Mouse (Mus musculus) fibroblast of lung, adult 2 months (primary cell): ENCODE data around the gene Nudcd3.

Source experiments
- DNase-seq: peaks from one replicate; pipeline ENCODE4 v3.0.0-alpha.2; 2011; ENCODE audit warnings: low read depth

The Nudcd3 gene

GRCm38 (mm10) chr11:6200087-6200569 is at the start of gene Nudcd3:
TSS of gene Nudcd3 (minus strand) at chr11:6200415.
- DNase-seq: peak; percentile 71

GRCm38 (mm10) chr11:6244707-6245106 is 44.5 kb upstream of the Nudcd3 start:
- no peak for DNase-seq

DNA sequence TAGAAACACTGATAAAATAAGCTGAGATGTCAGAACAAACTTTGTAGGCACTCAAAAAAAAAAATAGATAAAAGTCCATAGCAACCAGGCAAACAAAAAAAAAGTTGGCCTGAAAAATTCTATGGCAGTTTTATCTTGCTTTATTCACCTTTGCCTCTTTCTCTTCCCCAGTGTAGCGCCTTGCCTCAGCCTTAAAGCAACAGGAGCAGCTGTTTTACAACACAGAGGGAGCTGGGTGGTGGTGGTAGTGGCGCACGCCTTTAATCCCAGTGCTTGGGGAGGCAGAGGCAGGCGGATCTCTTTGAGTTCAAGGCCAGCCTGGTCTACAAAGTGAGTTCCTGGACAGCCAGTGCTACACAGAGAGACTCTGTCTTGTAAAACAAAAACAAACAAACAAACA is 32.8 kb upstream of the Nudcd3 start:
- no peak for DNase-seq

DNA sequence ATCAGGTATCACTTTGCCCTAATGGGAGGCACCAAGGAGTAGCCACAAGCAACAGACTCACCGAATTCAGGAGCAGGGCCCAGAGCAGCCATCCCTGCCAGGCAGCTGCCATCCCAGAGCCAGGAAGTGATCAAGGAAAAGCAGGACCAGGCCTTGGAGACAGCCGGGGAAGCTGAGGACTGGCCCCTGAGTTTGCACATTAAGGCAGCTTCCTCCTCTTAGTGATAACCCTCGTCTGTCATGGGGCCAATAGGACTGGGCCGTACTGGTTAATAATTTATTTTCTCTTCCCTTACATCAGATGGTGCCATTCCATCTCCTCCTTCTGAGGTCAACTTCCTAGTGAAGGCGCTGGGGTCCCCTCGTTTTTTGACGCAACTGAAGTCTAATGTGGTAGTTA is 29.8 kb upstream of the Nudcd3 start, which contains the start of gene Npc1l1:
Gene Npc1l1 (minus strand): TSS at position 132 of the 400 bp plus-strand sequence.
- no peak for DNase-seq

DNA sequence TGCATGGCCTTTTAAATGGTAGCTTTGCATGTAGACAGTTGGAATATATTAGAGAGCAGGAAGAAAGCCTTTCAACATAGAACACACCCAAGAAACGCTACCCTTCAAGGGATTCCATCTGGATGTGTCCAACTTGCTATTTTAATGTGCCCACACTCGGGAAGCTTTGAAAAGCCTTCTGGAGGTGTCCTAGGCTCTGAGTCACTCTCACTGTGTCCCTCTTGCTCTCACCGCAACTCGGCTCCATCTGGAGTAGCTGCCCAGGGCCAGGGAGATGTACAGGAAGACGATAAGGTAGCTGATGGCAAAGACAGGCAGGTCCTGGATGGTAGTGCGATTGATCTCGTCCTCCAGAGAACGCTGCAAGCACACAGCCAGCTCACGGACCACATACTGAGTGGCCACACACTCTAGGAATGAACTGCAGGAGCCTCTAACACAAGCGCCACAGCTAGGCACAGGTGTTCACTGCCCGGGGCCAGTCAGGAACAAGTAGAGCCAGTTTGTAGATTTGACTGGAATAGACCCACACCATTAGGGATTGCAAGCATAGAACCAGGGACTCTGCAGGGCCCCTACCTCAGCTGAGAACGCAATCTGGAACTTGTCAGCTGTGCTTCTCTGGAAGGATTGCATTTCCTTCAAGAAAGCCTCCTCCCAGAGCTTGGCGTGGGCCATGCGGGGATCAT is 24.5 kb upstream of the Nudcd3 start:
- no peak for DNase-seq

DNA sequence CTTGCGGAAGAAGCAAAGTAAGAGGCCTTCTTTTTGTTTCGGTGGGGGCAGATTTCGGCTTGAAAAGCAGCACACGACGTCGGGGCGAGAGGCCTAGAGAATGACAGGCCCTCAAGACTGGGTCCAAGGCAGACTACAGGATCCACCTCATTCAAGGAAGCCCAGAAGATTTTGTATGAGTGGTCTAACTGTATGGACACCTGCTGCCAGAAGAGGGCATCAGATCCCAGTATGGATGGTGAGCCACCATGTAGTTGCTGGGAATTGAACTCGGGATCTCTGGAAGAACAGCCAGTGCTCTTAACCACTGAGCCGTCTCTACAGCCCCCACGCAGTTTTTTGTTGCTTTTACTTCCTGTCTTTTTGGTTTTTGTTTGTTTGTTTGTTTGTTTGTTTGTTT is 22.0 kb upstream of the Nudcd3 start:
- no peak for DNase-seq

GRCm38 (mm10) chr11:6219967-6220366 is 19.8 kb upstream of the Nudcd3 start:
- DNase-seq: no peak

DNA sequence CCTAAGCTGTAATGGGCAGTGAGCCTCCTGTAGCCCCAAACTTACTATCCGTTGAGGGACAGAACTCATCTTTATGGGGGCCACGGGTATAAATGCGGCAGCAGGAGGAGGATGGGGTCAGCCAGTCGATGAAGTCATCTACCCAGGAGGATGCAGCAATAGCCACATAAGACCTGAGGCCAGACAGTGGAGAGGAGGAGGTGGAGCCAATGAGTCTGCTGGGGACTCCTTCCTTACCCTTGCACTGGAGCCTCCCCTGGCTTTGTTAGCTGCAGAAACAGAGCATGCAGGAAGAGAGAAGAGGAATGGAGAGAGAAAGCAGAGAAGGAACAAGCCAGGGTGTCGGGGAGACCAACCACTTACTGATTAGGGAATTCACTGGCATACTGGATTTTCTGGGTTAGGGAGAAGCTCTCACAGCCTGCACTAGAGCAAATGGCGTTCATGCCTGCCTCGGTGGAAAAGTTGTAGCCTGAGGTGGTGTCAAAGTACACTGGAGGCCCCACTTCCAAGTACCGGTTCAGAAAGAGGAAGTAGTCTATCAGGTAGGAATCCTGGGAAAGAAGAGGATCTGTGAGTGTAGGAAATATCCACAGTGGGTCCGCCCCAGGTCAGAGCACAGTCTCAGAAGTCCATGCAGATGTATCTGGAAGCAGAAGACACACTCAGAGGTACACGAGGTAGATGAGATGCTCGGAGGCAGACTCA is 18.1 kb upstream of the Nudcd3 start:
- DNase-seq: no peak

- DNase-seq: no peak
Observed at GRCm38 (mm10) chr11:6216834-6217233, 16.6 kb upstream of the Nudcd3 start.

DNA sequence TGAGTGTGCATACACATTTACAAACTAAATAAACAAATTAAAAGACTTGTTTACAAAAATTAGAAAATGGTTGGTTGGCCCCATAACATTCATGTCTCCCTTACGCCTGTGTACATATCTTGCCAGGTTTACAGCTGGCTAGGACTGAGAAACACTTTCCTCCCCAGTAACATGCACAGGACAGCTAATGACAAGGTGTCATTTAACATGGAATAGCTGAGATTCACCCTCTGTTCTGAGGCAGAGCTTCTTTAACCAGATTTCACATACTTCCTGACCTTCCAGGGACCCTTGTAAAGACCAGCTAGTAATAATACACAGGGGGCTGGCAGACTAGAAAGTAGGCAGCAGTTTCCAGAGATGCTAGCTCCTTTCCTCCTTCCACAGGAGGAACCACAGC is 7.9 kb upstream of the Nudcd3 start:
- DNase-seq: no peak

DNA sequence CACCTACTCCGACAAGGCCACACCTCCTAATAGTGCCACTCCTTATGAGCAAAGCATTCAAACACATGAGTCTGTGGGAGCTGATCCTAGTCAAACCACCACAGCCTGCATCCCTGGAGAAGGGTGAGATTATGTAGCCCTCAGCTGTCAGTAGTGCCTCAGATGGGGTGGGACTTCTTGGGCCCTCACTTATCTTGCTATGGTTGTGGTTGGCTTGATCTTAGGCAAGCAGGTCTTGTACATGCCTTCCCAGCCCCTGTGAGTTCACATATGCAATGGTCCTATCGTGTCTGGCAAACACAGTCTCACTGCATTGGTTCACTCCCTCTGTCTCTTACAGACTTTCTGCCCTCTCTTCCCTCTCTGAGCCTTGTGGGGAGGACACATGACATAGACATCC is 6.9 kb upstream of the Nudcd3 start:
- no peak for DNase-seq

DNA sequence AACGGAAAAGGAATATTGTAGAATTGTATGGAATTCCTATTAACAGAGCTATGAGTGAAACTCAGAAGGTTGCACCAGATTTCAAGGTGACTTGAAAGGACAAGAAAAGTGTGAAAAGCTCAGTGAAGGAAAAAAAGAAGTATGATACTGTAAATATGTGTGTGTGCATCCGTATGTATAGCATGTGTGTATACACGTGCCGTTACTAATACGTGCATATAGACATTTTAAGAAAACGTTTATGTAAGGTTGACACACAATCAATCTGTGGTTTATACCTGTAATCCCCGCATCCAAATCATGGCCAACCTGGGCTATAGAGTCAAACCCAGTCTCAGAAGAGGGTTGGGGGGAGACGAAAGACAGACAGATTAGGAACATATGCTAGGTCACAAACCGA is 355 bp upstream of the Nudcd3 start:
- no peak for DNase-seq

GRCm38 (mm10) chr11:6199410-6200086 is 667 bp downstream of the Nudcd3 start, which contains the start of gene A730071L15Rik:
TSS of gene A730071L15Rik (plus strand) at chr11:6200029.
- no peak for DNase-seq

DNA sequence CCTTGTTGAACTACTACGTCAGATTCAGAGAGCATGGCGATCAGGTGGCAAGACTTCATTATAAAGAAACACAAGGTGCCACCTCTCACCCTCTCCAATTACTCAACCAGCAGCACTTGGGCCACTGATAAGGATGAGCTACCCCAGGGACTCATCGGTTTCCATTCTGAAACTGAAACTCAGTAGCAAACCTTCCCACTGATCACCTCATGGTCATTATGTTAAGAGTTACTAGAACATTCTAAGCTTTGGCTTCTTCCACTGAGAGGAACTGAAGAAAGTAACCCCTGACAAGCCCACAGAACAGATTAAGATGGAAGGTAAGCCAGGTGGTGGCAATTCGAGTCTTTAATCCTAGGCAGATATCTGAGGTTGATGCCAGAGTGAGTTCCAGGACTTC is 1.8 kb downstream of the Nudcd3 start:
- DNase-seq: no peak

GRCm38 (mm10) chr11:6196780-6197179 is 3.4 kb downstream of the Nudcd3 start:
- no peak for DNase-seq

GRCm38 (mm10) chr11:6187878-6188277 is 12.3 kb downstream of the Nudcd3 start:
- peak; percentile 90 for DNase-seq

GRCm38 (mm10) chr11:6187399-6187798 is 12.8 kb downstream of the Nudcd3 start:
- DNase-seq: no peak

- DNase-seq: peak; percentile 39
Observed at GRCm38 (mm10) chr11:6184202-6184935, 15.8 kb downstream of the Nudcd3 start.

DNA sequence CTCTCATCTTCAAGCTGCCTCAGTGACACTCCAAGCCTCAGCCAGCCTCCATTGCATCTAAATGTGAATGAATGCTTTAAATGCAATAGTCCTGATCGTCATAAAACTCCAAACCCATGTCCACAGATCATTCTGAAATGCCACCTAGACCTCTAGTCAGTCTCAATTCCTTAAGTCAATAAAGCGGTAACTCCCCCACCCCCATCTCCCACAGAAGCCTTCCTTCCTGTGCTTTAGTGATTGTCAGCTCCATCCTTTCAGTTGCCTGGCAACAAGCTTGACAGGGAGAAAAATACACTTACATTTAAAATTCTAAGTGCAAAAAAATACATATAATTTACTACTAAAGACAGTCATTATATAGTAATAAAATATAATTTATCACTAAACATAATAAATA is 17.0 kb downstream of the Nudcd3 start:
- no peak for DNase-seq

DNA sequence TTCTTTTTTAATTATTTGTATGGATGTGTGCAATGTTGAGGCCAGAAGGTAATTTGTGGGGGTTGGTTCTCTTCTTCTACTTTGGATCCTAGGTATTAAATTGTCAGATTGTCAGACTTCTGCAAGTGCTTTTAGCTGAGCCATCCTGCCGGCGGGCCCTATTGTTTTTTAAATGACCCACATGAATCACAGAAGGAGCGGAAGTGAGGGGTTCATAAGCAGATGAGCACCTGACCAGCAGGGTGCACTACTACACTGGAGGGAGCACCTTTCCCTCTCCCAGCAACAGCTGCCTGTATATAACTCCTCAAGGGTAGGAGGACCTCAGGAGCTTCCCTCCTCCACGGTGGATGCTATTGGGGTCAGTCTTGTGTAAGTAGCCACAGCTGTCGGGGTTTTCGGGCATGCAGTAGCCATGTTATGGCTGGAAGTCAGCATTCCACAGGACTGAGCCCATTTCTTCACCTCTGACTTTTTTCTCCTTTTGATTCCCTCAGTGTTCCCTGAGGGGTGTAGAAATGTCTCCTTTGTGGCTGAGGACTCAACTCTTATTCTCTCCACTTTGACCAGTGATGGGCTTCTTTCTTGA is 19.3 kb downstream of the Nudcd3 start:
- no peak for DNase-seq

- DNase-seq: no peak
Observed at GRCm38 (mm10) chr11:6179194-6179593, 21.0 kb downstream of the Nudcd3 start.

- no peak for DNase-seq
Observed at GRCm38 (mm10) chr11:6178673-6179166, 21.5 kb downstream of the Nudcd3 start.
